Mouse (Mus musculus) urinary bladder, postnatal 10 days (tissue): Measurements from ENCODE around the gene Ifi214.
"Not testable (repeated sequence)": the region's sequence is repeated elsewhere in the genome, so short reads cannot be mapped to it uniquely, and the experiment has no call there.

Source experiments
- DNase-seq: peaks from one replicate; pipeline ENCODE4 v3.0.0; 2022; ENCODE audit warnings: low spot score

Ifi214 gene

DNA sequence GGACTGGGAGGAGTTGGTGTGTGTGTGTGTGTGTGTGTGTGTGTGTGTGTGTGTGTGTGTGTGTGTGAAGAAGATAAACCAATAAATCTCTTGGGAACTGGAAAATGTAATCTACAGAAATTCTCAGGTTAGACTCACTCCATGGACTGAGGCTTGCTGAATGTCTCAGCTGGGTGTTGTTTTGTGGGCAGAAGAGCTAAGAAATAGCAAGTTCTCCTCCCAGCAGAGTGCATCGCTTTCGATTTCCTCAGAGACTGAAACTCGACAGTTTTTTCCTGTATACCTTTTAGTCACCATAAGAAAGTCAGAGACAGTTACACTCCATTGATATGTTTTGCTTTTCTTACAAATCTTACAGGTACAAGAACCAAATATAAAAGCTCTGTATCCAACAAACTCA, at the start of gene Ifi214:
TSS of gene Ifi214 (minus strand) at position 167 of the 400 bp plus-strand sequence.
- not testable (repeated sequence) for DNase-seq

DNA sequence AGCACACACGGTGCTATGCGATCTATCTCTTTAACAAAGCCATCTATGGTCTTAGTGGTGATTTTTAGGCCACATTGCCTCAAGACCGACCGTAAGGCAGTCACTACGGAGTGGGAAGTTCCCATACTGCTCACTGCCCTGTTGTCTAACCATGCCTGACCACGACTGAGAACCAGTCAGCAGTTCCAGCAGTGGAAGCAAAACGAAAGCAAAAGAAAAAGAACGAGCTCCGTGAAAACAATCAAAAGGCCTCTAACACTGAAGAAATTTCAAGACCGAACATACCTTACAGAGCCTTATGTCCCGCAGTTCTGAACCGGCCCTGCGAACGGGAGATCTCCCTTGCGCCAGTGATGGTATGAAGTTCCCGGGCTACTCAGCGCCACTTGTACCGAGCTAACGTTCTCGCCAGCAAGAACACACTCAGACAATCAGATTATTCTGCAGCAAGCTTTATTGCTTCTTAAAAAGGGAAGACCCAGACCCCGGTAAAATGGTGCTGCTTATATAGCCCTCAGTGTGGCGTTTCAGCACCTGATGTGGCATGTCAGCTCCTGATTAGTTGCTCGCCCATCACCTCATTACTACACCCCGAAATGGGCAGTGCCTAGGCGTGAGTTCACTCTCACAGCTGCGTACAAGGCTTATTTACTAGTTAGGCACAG, 44.3 kb upstream of the Ifi214 start:
- DNase-seq, result no peak

DNA sequence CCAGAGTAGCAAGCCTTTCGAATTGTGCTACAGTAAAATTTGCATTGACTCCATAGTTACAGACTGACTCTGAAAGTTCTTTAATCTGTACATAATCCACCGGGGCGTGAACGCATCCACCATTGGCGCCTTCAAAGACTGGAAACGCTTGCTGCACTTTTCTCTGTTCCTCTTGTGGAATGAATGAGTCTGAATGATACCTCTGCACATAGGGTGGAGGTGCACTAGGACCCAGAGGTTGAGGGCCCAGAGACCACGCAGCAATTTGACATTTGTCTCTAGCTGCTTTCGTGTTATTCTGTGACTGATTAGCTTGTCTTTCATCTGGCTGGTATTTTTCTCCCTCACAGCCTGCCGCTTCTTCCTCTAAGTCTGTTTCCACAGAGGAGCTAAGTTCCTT, 43.3 kb upstream of the Ifi214 start:
- DNase-seq, result no peak

DNA sequence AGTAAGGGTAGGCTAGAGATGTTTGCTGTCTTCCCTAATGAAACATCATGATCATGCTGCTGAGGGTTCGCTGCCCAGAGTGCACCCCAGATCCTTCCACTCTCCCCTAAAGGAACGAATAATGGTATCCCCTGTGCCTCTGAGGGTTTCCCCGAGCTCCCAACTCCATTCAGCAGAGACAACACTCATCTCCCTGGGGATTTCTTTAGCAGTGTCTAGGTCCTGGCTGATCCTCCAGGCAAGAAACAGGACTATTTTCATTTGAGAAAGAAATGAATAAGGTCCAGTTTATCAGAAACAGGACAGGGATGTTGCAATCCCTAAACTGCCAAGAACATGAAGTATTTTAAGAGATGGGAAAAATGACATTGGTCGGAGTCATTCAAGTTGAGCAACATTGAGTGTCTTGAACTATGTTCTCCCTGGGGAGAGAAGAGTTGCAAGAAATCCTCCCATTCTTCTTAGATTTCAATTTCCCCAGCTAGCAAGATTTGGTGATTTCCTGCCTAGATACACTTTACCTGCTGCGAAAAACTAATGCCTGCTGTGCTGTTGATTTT, 14.8 kb upstream of the Ifi214 start:
- DNase-seq, result not testable (repeated sequence)

DNA sequence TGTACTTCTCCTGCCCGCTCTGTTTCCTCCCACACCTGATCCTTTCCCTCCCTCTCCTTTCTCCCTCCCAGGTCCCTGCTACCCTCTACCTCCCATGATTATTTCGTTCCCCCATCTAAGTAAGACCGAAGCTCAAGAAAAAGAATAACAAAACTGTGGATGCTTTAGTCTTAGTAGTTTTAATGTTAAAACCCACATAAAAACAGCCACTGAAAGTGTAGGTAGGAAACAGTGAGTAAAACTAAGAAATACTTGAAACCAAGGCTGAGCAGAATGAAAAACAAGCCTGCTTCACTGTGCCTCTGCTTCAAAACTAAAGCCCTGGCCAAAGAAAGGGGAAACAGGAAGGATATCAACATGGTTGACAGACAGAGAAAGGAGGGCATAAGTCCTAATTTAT, 13.0 kb upstream of the Ifi214 start:
- DNase-seq, result not testable (repeated sequence)

DNA sequence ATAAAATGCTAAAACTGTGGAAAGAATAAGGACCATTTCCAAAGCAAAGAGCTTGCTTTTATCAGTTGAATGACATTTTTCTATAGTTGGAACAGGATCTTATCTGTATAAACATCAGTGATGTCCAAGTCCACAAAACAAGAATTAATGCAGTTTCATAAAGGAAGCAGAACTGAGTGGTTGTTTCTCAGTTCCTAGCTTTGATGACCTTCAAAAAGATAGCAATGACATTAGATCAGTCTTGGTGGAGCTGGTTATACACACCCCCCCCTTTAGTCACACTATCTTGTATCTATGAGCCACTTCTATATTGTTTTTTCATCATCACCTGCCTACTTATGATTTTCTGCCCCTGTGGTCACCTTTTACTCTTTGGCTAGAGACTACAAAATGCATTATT, 14.3 kb downstream of the Ifi214 start:
- no peak for DNase-seq

DNA sequence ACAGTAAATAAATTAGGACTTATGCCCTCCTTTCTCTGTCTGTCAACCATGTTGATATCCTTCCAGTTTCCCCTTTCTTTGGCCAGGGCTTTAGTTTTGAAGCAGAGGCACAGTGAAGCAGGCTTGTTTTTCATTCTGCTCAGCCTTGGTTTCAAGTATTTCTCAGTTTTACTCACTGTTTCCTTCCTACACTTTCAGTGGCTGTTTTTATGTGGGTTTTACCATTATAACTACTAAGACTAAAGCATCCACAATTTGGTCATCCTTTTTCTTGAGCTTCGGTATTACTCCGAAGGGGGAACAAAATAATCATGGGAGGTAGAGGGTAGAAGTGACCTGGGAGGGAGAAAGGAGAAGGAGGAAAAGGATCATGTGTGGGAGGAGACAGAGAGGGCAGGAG, 25.2 kb downstream of the Ifi214 start:
- DNase-seq, result not testable (repeated sequence)

DNA sequence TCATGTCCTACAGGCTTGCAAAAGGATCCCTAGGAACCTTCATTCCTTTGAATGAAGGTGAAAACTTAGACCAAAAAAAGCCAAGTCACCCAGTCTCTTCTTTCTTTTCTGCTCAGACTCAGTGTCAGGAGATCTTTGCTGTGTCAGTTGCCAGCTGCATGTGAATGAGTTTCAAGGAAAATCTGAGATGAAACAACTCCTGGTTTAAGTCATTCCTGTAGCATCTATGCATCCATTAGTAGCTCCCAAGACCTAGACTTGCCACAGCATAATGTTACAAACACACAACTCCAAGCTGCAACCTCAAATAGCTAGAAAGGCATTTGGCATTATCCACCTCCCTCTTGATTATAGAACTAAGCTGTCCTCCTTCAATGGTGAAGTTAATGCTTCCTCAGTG, 44.3 kb downstream of the Ifi214 start:
- not testable (repeated sequence) for DNase-seq

DNA sequence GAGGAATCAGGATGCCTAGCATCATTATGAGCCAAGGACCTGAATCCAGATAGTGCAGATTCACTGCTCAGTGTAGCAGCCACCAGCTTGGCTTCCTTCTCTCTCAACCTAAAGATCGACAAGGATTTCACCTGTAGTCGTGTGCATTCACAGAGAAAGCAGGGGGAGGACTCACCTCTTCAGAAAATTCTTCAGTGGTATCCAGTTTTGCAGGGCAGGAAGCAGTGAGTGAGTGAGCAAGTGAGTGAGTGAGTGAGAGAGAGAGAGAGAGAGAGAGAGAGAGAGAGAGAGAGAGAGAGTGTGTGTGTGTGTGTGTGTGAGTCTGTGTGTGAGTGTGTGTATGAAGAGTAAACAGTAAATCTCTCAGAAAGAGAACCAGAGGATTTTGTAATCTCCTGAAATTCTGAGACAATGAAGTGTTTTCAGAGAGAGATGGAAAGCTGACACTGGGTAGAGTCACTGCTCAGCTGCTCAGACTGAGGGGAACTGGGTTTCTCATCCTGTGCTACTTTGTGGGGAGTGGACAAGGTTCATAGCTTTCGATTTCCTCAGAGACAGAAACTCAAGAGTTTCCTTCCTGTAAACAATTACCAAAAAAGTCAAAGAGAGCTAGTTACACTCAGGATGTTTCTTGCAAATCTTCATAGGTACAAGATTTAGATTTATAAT, 44.8 kb downstream of the Ifi214 start, which contains the start of gene Ifi206:
TSS of gene Ifi206 (minus strand) at position 230 of the 669 bp plus-strand sequence.
- not testable (repeated sequence) for DNase-seq

DNA sequence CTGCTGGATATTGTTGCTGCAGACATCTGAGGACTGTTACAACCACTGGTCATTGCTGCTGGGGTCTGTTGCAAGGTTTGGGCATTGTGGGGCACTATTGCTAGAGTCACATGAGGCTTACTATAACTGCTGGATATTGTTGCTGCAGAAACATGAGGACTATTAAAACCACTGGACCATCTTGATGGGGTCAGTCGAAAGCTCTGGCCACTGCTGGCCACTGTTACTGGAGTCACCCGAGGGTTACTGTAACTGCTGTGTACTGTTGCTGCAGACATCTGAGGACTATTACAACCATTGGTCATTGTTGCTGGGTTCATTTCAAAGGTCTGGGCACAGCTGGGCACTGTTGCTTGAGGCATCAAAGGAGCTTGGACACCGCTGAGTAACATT, 54.6 kb downstream of the Ifi214 start:
- DNase-seq, result not testable (repeated sequence)

DNA sequence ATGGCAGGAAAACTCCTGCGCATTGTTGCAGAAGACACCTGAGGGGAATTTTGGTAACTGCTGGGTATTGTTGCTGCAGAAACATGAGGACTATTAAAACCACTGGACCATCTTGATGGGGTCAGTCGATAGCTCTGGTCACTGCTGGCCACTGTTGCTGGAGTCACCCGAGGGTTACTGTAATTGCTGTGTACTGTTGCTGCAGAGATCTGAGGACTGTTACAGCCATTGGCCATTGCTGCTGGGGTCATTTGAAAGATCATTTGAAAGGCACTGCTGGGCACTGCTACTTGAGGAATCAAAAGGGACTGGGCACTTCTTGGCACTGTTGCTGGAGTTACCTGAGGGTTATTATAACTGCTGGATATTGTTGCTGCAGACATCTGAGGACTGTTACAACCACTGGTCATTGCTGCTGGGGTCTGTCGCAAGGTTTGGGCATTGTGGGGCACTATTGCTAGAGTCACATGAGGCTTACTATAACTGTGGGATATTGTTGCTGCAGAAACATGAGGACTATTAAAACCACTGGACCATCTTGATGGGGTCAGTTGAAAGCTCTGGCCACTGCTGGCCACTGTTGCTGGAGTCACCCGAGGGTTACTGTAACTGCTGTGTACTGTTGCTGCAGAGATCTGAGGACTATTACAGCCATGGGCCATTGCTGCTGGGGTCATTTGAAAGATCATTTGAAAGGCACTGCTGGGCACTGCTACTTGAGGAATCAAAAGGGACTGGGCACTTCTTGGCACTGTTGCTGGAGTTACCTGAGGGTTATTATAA, 55.2 kb downstream of the Ifi214 start:
- not testable (repeated sequence) for DNase-seq
